Mouse (Mus musculus) ES-Bruce4 (cell line): ENCODE data around the gene Hint3.

Experiments
- CTCF ChIP-seq: IDR thresholded peaks from one replicate; pipeline ENCODE4 v1.8.1; 2011; ENCODE audit warnings: low read depth, low read length
- EP300 ChIP-seq: IDR thresholded peaks from 2 replicates; pipeline ENCODE4 v1.6.1; 2011; ENCODE audit warnings: low read depth, low read length; ENCODE audit not compliant: insufficient read depth

GRCm38 (mm10) chr10:30629513-30629912 lies at the start of gene Hint3:
- no peak for TF ChIP-seq CTCF
- TF ChIP-seq EP300: no peak
